Mouse (Mus musculus): ENCODE results near the gene Zfand3. TPM values are rescaled to one million over a fixed set of nuclear protein-coding genes. Genes with fewer than 3 reads are reported as not detected.

Gene Zfand3
- polyA plus RNA-seq, 2 experiments: 9.6 to 19.2 TPM

- Histone ChIP-seq H3K9me3 (ENCODE audit: control insufficient read depth, low read length) (no peaks in the 10 kb centered on the region), H3K4me3 (ENCODE audit: insufficient read depth in 1 of 2, low read depth in 2 of 2, low read length in 2 of 2) (no peak overlapping the region), H3K36me3 (replicated peaks; ENCODE audit: control insufficient read depth, insufficient read depth, low read depth) (no peaks in the 10 kb centered on the region), H3K9ac (replicated peaks) (no peak overlapping the region), H3K27ac (no peak overlapping the region), H3K4me1 (replicated peaks; ENCODE audit: control insufficient read depth in 2 of 2, insufficient read depth in 2 of 2, low read length in 1 of 2) (no peaks in the 10 kb centered on the region), H3K4me2 (ENCODE audit: low read depth) (no peak overlapping the region), H3K27me3 (ENCODE audit: control insufficient read depth, insufficient read depth, low read length) (no peaks in the 10 kb centered on the region)
- DNase-seq (ENCODE audit: low read depth in 3 of 3, low spot score in 3 of 3) (no peak), ATAC-seq (ENCODE audit: insufficient read depth) (no peak)
- 72% methylated on average over 1 of the region's 1 CpGs for WGBS (ENCODE audit: insufficient replicate concordance)
- no peak for TF ChIP-seq CTCF (IDR thresholded peaks at IDR 0.05; ENCODE audit: low read depth)
- TF ChIP-seq EP300 (IDR thresholded peaks at IDR 0.05; ENCODE audit: low read depth): no peak
These were observed 173.9 kb downstream of the Zfand3 start for GRCm38 (mm10) chr17:30178402-30178801.

GRCm38 (mm10) chr17:30180197-30180596 lies 175.7 kb downstream of the Zfand3 start:
- H3K36me3 ChIP-seq (replicated peaks; ENCODE audit: control insufficient read depth, insufficient read depth, low read depth): no peaks in the 10 kb centered on the region
- 77% methylated on average over 6 of the region's 6 CpGs for WGBS (ENCODE audit: insufficient replicate concordance)
- H3K4me2 ChIP-seq (ENCODE audit: low read depth): no peak overlapping the region
- no peaks in the 10 kb centered on the region for H3K4me1 ChIP-seq (replicated peaks; ENCODE audit: control insufficient read depth in 2 of 2, insufficient read depth in 2 of 2, low read length in 1 of 2)
- TF ChIP-seq EP300 (IDR thresholded peaks at IDR 0.05; ENCODE audit: low read depth): no peak
- TF ChIP-seq CTCF (IDR thresholded peaks at IDR 0.05; ENCODE audit: low read depth): no peak
- no peaks in the 10 kb centered on the region for H3K9me3 ChIP-seq (ENCODE audit: control insufficient read depth, low read length)
- DNase-seq (ENCODE audit: low read depth in 3 of 3, low spot score in 3 of 3) (no peak), ATAC-seq (ENCODE audit: insufficient read depth) (no peak)
- H3K27ac ChIP-seq: no peak overlapping the region
- H3K4me3 ChIP-seq (ENCODE audit: insufficient read depth in 1 of 2, low read depth in 2 of 2, low read length in 2 of 2): no peak overlapping the region
- no peaks in the 10 kb centered on the region for H3K27me3 ChIP-seq (ENCODE audit: control insufficient read depth, insufficient read depth, low read length)
- no peak overlapping the region for H3K9ac ChIP-seq (replicated peaks)

GRCm38 (mm10) chr17:30181554-30181953 lies 177.0 kb downstream of the Zfand3 start:
- DNase-seq (ENCODE audit: low read depth in 3 of 3, low spot score in 3 of 3) (no peak), ATAC-seq (ENCODE audit: insufficient read depth) (no peak)
- Histone ChIP-seq H3K9me3 (ENCODE audit: control insufficient read depth, low read length) (no peaks in the 10 kb centered on the region), H3K27me3 (ENCODE audit: control insufficient read depth, insufficient read depth, low read length) (no peaks in the 10 kb centered on the region), H3K27ac (no peak overlapping the region), H3K36me3 (replicated peaks; ENCODE audit: control insufficient read depth, insufficient read depth, low read depth) (no peaks in the 10 kb centered on the region), H3K9ac (replicated peaks) (no peak overlapping the region), H3K4me1 (replicated peaks; ENCODE audit: control insufficient read depth in 2 of 2, insufficient read depth in 2 of 2, low read length in 1 of 2) (no peaks in the 10 kb centered on the region), H3K4me2 (ENCODE audit: low read depth) (no peak overlapping the region), H3K4me3 (ENCODE audit: insufficient read depth in 1 of 2, low read depth in 2 of 2, low read length in 2 of 2) (no peak overlapping the region)
- 11% methylated on average over 4 of the region's 4 CpGs for WGBS (ENCODE audit: insufficient replicate concordance)
- TF ChIP-seq CTCF (IDR thresholded peaks at IDR 0.05; ENCODE audit: low read depth) (no peak), EP300 (IDR thresholded peaks at IDR 0.05; ENCODE audit: low read depth) (no peak)

GRCm38 (mm10) chr17:30182063-30182462 lies 177.5 kb downstream of the Zfand3 start:
- TF ChIP-seq EP300 (IDR thresholded peaks at IDR 0.05; ENCODE audit: low read depth): no peak
- TF ChIP-seq CTCF (IDR thresholded peaks at IDR 0.05; ENCODE audit: low read depth): no peak
- no peak for ATAC-seq (ENCODE audit: insufficient read depth)
- Histone ChIP-seq H3K27ac (no peak overlapping the region), H3K4me3 (ENCODE audit: insufficient read depth in 1 of 2, low read depth in 2 of 2, low read length in 2 of 2) (no peak overlapping the region), H3K27me3 (ENCODE audit: control insufficient read depth, insufficient read depth, low read length) (no peaks in the 10 kb centered on the region), H3K9ac (replicated peaks) (no peak overlapping the region), H3K9me3 (ENCODE audit: control insufficient read depth, low read length) (no peaks in the 10 kb centered on the region), H3K4me2 (ENCODE audit: low read depth) (no peak overlapping the region), H3K4me1 (replicated peaks; ENCODE audit: control insufficient read depth in 2 of 2, insufficient read depth in 2 of 2, low read length in 1 of 2) (no peaks in the 10 kb centered on the region), H3K36me3 (replicated peaks; ENCODE audit: control insufficient read depth, insufficient read depth, low read depth) (no peaks in the 10 kb centered on the region)
- no peak for DNase-seq (ENCODE audit: low read depth in 3 of 3, low spot score in 3 of 3)
- 20% methylated on average over 2 of the region's 2 CpGs for WGBS (ENCODE audit: insufficient replicate concordance)

GRCm38 (mm10) chr17:30183561-30183960 lies 179.0 kb downstream of the Zfand3 start:
- Histone ChIP-seq H3K4me1 (replicated peaks; ENCODE audit: control insufficient read depth in 2 of 2, insufficient read depth in 2 of 2, low read length in 1 of 2) (no peaks in the 10 kb centered on the region), H3K4me3 (ENCODE audit: insufficient read depth in 1 of 2, low read depth in 2 of 2, low read length in 2 of 2) (no peak overlapping the region), H3K36me3 (replicated peaks; ENCODE audit: control insufficient read depth, insufficient read depth, low read depth) (no peaks in the 10 kb centered on the region), H3K9me3 (ENCODE audit: control insufficient read depth, low read length) (no peaks in the 10 kb centered on the region), H3K4me2 (ENCODE audit: low read depth) (no peak overlapping the region), H3K9ac (replicated peaks) (no peak overlapping the region), H3K27ac (no peak overlapping the region), H3K27me3 (ENCODE audit: control insufficient read depth, insufficient read depth, low read length) (no peaks in the 10 kb centered on the region)
- 79% methylated on average over 6 of the region's 6 CpGs for WGBS (ENCODE audit: insufficient replicate concordance)
- ATAC-seq (ENCODE audit: insufficient read depth) (no peak), DNase-seq (ENCODE audit: low read depth in 3 of 3, low spot score in 3 of 3) (no peak)
- no peak for TF ChIP-seq EP300 (IDR thresholded peaks at IDR 0.05; ENCODE audit: low read depth)
- no peak for TF ChIP-seq CTCF (IDR thresholded peaks at IDR 0.05; ENCODE audit: low read depth)

All from liver, embryonic 14.5 days (tissue).